Mouse (Mus musculus) regulatory T cell (primary cell): Measurements from ENCODE around the gene Tomm20.

Experiments used
- in situ Hi-C: fragments of 300-600 bp; cut with MboI, MseI; formaldehyde crosslinking; loops from one replicate; pipeline ENCODE4 v1.15.1; 2025; ENCODE audit warnings: high pct_unique_total_duplicates

Tomm20 gene

DNA sequence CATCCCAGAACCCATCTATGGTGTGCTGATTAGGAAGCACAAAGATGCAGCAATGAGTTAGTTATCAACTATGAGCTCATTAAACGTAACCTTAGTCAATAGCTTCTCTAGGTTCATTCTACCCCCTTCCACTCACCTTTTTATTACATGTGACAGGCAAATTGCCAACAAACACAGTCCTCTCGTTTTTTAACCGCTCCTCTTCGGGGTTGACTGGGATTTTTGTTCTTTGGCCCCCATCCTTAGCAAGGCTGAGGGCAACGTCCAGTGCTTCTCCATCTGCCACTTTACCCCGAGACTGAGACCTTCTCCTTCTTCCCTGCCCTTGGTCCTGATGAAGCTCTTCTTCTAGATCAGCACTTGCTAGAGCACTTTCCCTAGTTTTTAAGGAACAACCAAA is 19.6 kb upstream of the Tomm20 start:
- in situ Hi-C loops = loop anchor here (25.0 kb wide), 1 partner anchor 1522 kb away; no protein-coding TSS in a partner anchor

DNA sequence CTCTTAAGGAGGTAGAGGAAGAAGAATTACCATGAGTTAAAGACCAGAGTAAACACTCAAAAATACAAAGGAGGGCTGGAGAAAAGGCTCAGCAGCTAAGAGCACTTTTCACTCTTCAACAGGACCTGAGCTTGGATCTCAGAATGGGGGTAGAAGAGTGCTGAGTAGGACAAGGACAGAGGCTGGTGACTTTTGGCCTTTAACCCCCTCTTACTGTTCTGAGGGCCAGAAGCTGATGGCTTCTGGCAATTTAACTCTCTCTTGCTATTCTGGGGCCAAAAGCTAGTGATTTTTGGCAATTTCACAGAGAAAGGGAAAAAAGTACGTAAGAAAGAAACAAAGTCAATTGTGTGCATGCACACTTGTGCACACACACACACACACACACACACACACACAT is 17.2 kb upstream of the Tomm20 start:
- in situ Hi-C loops = loop anchor here (25.0 kb wide), 1 partner anchor 1524 kb away; no protein-coding TSS in a partner anchor

DNA sequence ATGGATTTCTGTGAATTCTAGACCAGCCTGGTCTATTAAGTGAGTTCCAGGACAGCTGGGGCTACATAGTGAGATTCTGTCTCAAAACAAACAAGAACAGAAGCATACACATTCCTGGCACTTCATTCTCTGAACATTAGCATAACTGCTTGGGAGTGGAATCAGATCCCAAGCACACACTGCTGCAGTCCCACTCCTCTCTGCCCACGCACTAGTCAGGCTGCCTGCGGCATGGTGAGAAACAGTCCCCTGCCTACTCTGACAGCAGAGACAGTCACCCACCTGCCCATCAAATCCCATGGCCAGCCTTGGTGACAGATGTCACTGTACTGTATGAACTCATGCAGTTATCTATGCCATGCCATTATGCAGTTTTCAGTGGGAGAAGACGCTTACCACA is 15.9 kb upstream of the Tomm20 start:
- in situ Hi-C loops = loop anchor here (25.0 kb wide), 1 partner anchor 1526 kb away; no protein-coding TSS in a partner anchor

DNA sequence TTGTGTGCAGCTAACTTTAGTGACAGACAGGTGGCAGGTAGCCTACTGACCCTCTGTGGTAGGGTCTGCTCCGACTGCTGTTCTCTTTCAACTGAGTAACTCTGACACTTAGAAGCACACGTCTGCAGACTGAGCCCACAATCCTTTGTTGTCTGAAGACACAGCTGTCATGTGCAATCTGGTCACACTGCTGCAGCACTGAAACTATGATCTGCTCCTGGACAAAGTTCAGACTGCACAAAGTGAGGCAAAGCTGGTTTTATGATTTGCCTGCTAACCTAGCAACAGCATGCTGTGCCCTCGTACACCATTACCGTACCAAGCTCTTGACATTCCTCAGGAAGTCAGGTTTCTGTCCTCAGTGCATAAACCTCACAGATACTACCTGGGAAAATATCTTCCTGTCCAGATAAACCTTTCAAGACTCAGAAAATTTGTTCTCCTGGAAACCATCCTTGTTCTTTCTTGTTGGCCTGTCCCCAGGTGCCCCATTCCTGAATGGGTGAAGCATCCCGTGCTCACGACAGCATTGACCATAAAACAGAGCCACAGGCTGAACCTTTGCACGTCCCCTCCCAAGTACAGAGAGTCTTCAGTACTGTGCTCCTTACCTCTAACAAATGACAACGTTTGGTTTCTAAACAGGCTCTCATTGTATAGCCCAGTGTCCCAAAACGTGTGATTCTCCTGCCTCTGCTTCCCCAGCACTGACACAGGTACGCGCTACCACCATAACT is 6.4 kb upstream of the Tomm20 start:
- in situ Hi-C loops = loop anchor here (25.0 kb wide), 1 partner anchor 1535 kb away; no protein-coding TSS in a partner anchor

DNA sequence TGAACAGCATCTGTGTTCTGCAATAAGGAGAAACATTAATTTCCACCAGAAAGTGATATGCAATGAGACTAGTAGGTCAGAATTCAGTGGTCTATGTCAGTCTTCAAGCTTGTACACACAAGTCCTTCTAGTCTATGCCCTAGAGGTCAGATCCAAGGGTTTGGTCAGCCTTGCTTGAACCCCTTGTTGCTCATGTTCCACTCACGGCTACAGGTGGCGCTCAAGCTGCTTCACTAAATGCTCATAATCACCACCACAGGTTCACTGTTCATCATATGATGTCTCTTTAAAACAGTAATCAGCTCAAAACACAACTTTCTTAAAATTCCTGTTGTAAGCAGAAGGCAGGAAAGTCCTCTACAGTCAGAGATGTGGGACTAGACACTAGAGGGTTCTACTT is 3.9 kb upstream of the Tomm20 start:
- in situ Hi-C loops = no loop called here

DNA sequence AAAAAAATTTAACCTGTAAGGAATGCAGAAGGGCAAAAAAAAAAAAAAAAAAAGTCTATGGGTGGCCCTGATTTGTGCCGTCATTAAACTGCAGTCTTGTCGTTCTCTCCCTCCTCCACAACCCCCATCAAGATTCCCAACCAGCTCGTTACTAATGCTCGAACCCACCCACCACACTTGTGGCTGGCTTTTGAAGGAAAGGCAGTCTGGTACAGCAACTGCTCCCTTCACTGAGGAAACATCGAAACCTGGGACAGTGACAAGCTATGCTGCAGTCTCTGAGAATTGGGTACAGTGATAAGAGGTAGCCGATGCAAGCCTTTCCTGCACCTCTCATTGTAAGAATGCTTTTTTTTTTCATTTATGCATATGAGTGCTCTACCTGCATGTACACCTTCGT is 800 bp upstream of the Tomm20 start:
- in situ Hi-C loops = no loop called here

DNA sequence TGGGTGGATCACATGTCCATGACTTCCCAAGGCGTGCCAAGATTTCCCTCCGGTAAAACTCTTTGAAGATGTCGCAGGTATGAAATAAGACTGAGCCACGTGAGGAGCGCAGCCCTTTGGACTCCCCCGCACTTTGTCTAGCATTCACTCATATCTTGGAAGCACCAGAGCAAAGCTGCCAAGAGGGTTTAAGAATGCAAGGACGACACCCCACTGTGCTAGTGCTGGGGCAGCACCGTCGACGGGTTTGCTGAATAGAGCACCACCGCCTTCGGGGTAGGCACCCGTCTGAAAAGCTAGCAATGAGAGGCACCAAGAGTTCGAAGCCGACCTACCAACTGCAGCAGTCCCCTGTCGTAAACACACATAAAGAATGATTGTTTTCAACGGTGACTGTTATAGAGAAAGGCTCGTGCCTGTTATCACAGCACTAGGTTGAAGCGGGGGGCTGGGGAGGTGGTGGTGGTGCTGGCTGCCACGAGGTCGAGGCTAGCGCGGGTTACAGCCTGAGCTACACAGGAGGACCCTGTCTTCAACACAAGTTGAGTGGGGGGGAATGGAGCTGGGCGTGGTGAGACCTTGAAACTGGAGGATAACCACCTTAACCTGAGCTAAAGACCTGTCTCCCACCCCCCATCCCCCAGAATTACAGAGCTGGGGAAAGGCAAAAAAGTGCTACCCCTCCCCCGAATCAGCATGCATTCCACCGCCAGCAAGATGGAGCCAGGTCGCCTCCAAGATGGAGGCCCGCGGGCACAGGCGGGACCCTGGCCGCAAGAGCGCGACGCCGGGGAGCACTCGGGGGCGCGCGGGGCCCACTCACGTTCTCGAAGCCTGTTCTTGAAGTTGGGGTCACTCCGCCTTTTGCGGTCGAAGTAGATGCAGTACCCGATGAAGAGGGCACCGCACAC is 608 bp downstream of the Tomm20 start:
- in situ Hi-C loops = no loop called here

DNA sequence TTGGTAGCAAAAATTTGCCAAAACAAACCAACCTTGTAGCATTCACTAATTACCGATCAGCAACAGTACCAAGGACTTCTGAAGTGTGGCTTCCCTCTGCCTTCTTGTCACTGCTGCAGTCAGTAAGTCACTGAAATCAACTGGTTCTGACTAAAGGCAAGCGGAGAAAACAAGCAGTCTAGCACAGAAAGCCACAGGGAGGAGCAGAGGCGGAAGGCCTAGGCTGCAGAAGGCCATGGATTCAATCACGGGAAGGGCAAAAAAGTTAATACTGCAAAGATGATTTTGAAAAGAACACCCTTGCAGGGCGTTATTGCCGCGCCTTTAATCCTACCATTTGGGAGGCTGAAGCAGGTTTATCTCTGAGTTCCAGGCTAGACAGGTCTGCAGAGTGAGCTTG is 2.1 kb downstream of the Tomm20 start:
- in situ Hi-C loops = no loop called here

DNA sequence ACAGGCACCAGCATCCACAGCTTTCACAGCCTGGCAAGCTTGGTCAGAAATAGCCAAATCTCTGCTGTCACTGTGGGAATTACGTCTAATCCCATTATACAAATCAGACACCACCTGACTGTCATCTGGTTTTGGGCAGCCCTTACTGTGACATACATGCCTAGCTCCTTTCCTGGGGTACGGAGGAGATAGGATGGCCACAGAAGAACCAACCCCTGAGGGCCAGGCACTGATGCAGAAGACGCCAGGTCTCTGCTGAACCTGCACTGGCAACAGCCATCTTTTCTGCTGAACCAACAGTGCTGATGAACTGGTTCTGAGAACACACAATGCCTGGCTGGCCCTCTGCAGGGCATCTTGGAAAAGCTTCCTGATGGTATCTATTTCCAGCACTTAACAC is 8.3 kb downstream of the Tomm20 start:
- in situ Hi-C loops = no loop called here

DNA sequence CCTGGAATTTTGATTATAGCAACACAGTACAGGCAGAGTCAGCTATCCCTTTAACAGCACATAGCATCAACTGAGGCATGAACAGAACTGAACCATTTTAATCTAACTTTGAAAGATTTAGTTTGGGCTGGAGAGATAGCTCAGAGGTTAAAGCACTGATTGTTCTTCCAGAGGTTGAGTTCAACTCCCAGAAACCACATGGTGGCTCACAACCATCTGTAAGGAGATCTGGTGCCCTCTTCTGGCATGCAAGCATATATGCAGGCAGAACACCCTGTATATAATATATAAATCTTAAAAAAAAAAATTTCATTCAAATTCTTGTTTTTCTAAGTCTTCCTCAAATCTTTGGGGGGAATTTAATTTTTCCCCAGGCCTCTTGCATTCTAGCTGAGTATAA is 9.7 kb downstream of the Tomm20 start:
- in situ Hi-C loops = no loop called here

DNA sequence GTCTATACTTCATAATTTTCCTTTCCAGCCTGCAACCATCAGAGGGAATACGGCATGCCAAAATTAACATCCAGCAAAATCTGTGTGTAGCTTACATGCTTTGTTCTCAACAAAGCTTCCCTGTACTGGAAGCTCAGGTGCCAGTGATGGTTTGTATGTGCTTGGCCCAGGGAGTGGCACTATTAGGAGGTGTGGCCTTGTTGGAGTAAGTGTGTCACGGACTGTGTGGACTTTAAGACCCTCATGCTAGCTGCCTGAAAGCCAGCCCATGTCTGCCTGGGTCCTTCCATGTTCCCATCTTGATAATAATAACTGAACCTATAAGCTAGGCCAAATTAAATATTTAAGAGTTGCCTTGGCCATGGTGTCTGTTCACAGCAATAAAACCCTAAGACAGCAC is 10.3 kb downstream of the Tomm20 start:
- in situ Hi-C loops = no loop called here

DNA sequence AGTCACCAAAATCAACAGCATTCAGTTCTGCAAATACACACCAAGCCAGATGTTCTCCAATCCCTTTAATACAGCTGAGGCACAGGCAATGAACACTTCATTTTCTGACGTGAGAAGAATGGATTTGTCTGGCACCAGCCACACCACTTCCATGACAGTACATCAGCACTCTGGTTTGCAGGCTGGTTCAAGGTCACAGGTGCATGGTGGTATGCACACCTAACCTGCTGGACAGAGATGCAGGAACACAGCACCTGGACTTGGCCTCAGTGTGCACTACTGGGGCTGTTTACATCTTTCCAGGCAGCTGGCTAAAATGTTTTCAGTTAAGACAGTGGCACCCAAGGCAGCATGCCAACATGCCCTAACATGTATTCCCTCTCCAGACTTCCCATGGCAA is 13.0 kb downstream of the Tomm20 start:
- in situ Hi-C loops = no loop called here

DNA sequence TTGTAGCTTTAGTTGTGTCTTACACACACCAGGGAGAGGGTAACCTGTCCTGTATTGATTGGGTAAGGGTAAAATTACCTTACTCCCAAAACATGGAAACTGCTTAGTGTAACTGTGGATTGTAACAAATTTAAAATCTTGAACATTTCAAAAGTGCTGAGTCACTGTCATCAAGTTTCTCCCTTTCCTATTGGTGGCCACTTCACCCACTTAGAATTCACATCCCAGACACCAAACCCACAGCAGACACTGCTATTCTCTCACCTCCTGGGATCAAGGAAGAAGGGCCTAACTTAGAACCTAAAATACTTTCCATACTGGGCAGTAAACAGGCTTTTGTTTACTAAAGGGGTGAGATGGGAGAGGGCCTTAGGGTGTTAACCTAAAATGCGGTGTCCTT is 13.4 kb downstream of the Tomm20 start:
- in situ Hi-C loops = no loop called here

DNA sequence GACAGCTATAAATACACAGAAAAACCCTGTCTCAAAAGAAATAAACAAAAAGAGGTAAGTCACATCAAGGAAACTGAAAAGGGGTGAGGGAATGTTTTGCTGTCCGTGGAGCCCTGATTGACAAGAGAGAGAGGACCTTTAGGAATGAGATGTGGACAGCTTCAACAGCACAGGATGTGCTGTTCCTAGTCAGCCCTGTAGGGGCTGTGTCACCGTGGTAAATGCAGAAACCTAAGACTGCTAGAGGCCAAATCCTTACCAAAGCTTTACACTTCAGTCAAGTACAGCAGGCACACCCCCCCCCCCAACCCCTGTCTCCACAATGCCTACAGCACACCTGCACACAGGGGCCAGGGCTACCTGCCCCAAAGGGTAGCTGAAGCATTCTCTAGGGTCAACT is 13.9 kb downstream of the Tomm20 start:
- in situ Hi-C loops = no loop called here

DNA sequence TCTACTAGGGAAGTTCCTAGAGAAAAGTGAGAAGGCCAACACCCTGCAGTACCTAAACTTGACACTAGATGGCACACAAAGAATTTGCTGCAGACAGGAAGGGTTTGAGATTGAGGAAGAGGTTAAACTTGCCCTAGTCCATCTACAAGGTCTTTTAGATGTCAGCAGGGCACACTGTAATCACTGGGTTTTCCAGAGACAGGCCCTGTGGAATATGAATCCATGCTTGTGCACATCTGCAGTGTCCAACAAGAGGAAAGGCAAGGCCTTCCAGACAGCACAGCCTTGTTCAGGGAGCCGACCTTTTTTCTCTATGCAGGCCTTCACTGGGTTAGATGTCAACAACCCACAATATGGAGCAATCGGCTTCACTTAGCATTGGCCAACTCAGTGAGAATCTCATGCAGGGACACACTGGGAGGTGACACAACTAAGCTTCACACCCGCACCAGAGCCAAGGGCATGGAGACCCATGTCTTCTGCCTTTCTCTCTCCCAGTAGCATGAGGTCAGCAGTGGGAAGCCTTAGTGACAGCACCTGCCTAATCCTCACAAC is 16.0 kb downstream of the Tomm20 start:
- in situ Hi-C loops = loop anchor here (5.0 kb wide), 1 partner anchor 432 kb away; no protein-coding TSS in a partner anchor

DNA sequence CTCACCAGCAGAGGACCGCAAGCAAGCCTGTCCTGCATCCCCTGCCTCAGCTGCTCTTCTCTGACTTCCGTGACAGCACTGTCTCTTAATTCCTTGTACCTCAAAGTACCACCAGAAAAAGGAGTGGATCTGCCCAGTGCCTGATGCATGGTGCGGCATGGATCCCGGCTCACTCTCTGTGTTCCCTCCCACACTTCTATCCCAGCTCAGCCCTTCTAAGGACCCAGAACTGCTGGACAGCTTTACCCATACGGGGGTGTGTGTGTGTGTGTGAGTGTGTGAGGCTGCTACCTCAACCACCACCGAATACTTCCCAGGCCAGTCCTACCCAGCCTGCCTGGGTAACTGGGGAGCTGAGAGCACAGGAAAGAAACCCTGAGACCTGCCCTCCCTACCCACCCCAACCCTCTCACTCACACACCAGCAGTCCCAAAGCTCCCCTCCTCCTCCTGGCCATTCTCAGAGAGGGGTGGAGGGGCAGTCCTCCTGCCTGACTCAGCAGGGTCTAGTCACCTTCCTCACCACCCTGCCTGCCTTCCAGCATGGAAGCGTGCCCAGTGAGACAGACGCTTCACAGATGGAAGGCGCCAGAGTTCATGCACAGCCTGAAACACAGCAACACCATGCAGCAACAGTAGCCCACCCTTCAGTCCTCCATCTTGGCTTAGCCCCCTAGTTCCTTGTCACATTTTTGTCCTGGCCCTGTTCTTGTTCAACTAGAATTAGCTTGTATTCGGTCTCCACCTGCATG is 16.7 kb downstream of the Tomm20 start:
- in situ Hi-C loops = loop anchor here (5.0 kb wide), 1 partner anchor 432 kb away; no protein-coding TSS in a partner anchor

DNA sequence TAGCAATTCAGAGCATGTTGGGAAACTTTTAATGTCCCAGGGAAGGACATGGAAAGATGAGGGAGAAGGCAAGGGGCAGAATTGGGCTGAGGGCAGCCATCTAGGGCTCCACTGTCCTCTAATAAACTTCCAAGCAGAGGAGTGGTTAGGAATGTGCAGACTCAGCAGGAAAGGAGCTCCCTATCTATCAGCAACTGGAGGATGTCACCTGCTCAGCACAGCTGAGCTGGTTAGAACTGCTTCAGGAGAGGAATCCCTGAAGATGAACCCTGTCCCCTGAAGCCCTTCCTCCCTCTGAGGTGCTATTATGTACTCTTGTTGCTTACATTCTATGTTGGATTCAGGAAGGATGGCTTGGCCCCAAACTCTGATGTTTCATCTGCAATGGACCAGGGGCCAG is 17.6 kb downstream of the Tomm20 start:
- in situ Hi-C loops = loop anchor here (5.0 kb wide), 1 partner anchor 431 kb away; no protein-coding TSS in a partner anchor

DNA sequence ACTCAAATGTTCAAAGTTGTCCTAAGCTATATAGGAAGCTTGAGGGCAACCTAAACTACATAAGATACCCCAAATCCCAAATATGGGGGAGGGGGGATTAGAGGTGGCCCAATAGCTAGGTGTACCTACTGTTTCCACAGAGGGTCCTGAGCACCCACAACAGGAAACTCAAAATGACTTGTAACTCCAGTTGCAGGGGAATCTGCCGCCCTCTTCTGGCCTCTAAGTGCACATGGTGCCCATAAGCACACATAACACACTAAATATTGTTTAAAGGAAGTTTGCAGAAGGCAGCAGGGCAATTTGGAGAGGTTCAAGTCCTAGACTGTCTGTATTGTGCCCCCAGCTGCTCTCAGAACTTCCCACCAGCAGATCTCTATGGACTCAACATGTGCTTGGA is 18.6 kb downstream of the Tomm20 start:
- in situ Hi-C loops = loop anchor here (5.0 kb wide), 1 partner anchor 430 kb away; no protein-coding TSS in a partner anchor

DNA sequence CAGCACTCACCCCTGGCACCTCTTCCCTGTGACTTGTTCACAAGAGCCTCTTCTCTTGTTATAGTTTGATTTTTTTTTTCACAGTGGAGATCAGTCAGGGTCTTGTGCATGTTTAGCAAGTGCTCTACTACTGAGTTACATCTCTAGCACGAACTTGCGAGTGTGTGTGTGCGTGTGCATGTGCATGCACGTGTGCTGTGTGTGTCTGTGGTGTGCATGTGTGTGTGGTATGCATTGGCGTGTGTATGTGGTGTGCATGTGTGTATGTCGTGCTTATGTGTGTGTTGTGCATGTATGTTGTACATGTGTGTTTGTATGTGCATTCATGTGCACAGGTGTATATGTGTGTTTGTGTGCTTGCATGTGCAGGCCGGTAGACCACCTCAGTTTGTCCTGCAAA is 22.7 kb downstream of the Tomm20 start:
- in situ Hi-C loops = no loop called here

DNA sequence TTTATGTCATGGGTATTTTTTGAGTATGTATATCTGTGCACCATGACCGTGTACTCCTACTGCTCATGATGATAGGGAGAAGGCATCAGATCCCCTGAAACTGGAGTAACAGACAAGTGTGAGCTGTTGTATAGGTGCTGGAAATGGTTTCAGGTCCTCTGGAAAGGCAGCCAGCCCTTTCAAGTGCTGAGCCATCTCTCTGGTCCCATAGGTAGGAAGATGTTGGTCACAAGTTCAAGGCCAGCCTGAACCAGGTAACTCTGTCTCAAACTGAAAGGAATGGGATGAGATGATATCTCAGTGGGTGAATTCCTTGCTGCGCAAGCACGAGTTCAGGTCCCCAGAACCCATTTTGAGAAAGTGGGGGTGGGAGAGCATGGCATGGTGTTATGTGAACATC is 24.2 kb downstream of the Tomm20 start:
- in situ Hi-C loops = no loop called here

DNA sequence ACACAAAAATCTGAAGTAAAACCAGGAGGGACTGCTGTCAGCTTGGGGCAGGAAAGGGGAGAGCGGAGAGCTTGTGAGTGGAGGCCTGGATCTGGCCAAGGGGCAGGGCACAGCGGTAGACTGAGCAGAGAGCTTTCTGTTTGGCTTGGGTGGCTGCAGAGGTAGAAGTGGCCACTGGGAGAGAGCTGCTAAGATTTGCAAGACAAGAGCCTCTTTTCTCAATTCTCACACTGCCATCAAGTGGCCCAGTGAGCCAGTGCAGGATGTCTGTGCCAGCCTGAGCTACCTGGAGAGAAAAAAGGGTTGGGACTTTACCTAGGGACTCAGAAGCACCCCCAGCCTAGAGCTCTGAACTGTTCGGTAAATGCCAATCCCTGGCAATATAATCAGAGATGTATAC is 24.8 kb downstream of the Tomm20 start:
- in situ Hi-C loops = no loop called here
